Mouse (Mus musculus) CD4-positive, CD25-positive, alpha-beta regulatory T cell, adult 4 months (primary cell): Measurements from ENCODE around the gene Iqschfp. TPM values are rescaled to one million over a fixed set of nuclear protein-coding genes. Genes with fewer than 3 reads are reported as not detected.

Source experiments
- ATAC-seq: one replicate; pipeline ENCODE4 v1.8.0; 2017
- polyA plus RNA-seq, 2 experiments: library from polyadenylated mRNA; unstranded; fragments of 100-300 nt; shearing (Covaris generic); gene quantifications; one replicate each; pipeline ENCODE4 v1.2.1; 2017

Gene Iqschfp
- polyA plus RNA-seq, 2 experiments from 2014 or later: not detected

- ATAC-seq: no peak
Measured at GRCm38 (mm10) chr3:68581591-68581990, 689.6 kb downstream of the Iqschfp start.

GRCm38 (mm10) chr3:68582103-68582740, 690.2 kb downstream of the Iqschfp start:
- ATAC-seq: no peak

GRCm38 (mm10) chr3:68583031-68583693, 691.1 kb downstream of the Iqschfp start:
- no peak for ATAC-seq

- no peak for ATAC-seq
Measured at GRCm38 (mm10) chr3:68583771-68584511, 691.9 kb downstream of the Iqschfp start.

GRCm38 (mm10) chr3:68585213-68585612, 693.2 kb downstream of the Iqschfp start:
- no peak for ATAC-seq

- no peak for ATAC-seq
Measured at GRCm38 (mm10) chr3:68586646-68587064, 694.6 kb downstream of the Iqschfp start.

- ATAC-seq: no peak
Measured at GRCm38 (mm10) chr3:68587567-68588245, 695.7 kb downstream of the Iqschfp start.

GRCm38 (mm10) chr3:68589220-68589840, 697.3 kb downstream of the Iqschfp start:
- no peak for ATAC-seq

- ATAC-seq: no peak
Measured at GRCm38 (mm10) chr3:68590436-68590835, 698.4 kb downstream of the Iqschfp start.

- no peak for ATAC-seq
Measured at GRCm38 (mm10) chr3:68592575-68592974, 700.5 kb downstream of the Iqschfp start.

GRCm38 (mm10) chr3:68593073-68593867, 701.2 kb downstream of the Iqschfp start:
- no peak for ATAC-seq

GRCm38 (mm10) chr3:68595316-68595925, 703.4 kb downstream of the Iqschfp start:
- ATAC-seq: no peak

- no peak for ATAC-seq
Measured at GRCm38 (mm10) chr3:68596938-68597337, 704.9 kb downstream of the Iqschfp start.

- no peak for ATAC-seq
Measured at GRCm38 (mm10) chr3:68602891-68603290, 710.9 kb downstream of the Iqschfp start.

- ATAC-seq: no peak
Measured at GRCm38 (mm10) chr3:68604467-68604866, 712.4 kb downstream of the Iqschfp start.

GRCm38 (mm10) chr3:68604962-68605361, 712.9 kb downstream of the Iqschfp start:
- ATAC-seq: no peak

- ATAC-seq: no peak
Measured at GRCm38 (mm10) chr3:68605942-68606603, 714.0 kb downstream of the Iqschfp start.

GRCm38 (mm10) chr3:68606730-68607129, 714.7 kb downstream of the Iqschfp start:
- ATAC-seq: no peak

- no peak for ATAC-seq
Measured at GRCm38 (mm10) chr3:68607336-68607735, 715.3 kb downstream of the Iqschfp start.

- no peak for ATAC-seq
Measured at GRCm38 (mm10) chr3:68608848-68609497, 716.9 kb downstream of the Iqschfp start.
